Mouse (Mus musculus) frontal cortex, postnatal 36 days (tissue): ENCODE data around the gene Cyp27a1.

Experiments
- DNase-seq, 2 experiments: peaks; one replicate each; pipeline ENCODE4 v3.0.0; 2022; ENCODE audit warnings: low spot score in 2 of 2

Gene Cyp27a1

GRCm38 (mm10) chr1:74771931-74772620 lies 58.7 kb downstream of the Cyp27a1 start:
- DNase-seq, result no peak

GRCm38 (mm10) chr1:74773136-74773535 lies 59.8 kb downstream of the Cyp27a1 start:
- peak in 1 of 2 experiments; percentile 53 for DNase-seq

DNA sequence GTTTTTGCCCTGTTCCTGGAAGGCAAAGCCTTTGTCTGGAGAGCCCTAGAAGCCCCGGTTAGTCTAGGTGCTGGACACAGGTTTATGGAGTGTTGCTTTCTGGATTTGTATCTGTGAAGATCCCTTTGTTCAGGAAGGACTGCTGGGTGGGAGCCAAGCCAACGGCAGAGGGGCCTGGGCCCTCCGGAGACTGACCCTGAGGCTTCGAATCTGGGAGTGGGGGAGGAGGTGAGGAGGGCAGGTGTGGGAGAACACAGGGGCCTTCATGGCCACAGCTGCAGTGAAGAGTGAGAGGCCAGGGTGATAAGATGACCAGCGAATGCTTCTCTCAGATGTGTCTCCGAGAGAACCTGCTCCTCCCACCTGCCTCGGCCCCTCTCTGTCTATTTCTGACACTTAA lies 60.7 kb downstream of the Cyp27a1 start:
- no peak for DNase-seq

DNA sequence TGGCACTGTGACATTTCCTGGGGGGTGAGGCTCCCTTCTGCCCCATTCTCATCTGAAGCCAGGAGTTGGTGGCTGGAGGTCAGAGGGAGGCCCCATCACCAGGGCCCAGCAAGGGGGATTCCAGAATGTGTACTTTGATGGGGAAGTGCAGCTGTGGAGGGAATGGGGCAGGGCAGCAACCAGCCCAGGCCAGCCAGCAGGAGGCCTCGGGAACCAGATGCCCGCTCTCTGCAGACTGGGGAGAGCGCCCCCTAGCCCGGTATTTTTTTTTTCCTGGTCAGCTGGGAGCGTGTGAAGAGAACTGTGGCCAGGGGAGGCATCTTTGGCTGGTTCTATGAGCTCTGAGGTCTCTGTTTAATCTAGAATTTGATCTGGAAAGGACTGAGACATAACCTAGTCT lies 62.4 kb downstream of the Cyp27a1 start:
- no peak for DNase-seq

- DNase-seq, result no peak
Observed at GRCm38 (mm10) chr1:74778934-74779486, 65.6 kb downstream of the Cyp27a1 start.

- no peak for DNase-seq
Observed at GRCm38 (mm10) chr1:74782045-74782444, 68.7 kb downstream of the Cyp27a1 start.

- DNase-seq, result no peak
Observed at GRCm38 (mm10) chr1:74783554-74783953, 70.2 kb downstream of the Cyp27a1 start.

GRCm38 (mm10) chr1:74784041-74784759 lies 70.8 kb downstream of the Cyp27a1 start:
- DNase-seq, result no peak
